Mouse (Mus musculus) intestine, postnatal 0 days (tissue): Measurements from ENCODE around the gene Cdc37. TPM values are rescaled to one million over a fixed set of nuclear protein-coding genes. Genes with fewer than 3 reads are reported as not detected.

Experiments used
- ATAC-seq: fragments of 200-750 bp; cut with Nextera tagmentation; 2 replicates; pipeline ENCODE4 v1.8.0; 2017; ENCODE audit warnings: mild to moderate bottlenecking, moderate TSS enrichment, moderate library complexity
- H3K27ac ChIP-seq: fragments of 300-500 bp; sonication (generic); 2 replicates; pipeline ENCODE4 v1.5.1; 2014; ENCODE audit warnings: mild to moderate bottlenecking, low read depth, low read length, moderate library complexity
- H3K27me3 ChIP-seq: fragments of 300-500 bp; sonication (generic); replicated peaks from 2 replicates; pipeline ENCODE4 v1.6.1; 2014; ENCODE audit warnings: low read length, mixed read lengths; ENCODE audit not compliant: control insufficient read depth, insufficient read depth
- H3K36me3 ChIP-seq: fragments of 300-500 bp; sonication (generic); 2 replicates; pipeline ENCODE4 v1.6.1; 2014; ENCODE audit warnings: mild to moderate bottlenecking, moderate library complexity; ENCODE audit not compliant: control insufficient read depth, insufficient read depth
- H3K4me1 ChIP-seq: fragments of 300-500 bp; sonication (generic); replicated peaks from 2 replicates; pipeline ENCODE4 v1.6.1; 2014; ENCODE audit warnings: antibody characterized with exemption, low read length, mixed read lengths; ENCODE audit not compliant: control insufficient read depth, insufficient read depth
- H3K4me2 ChIP-seq: fragments of 300-500 bp; sonication (generic); replicated peaks from 2 replicates; pipeline ENCODE4 v1.6.1; 2014; ENCODE audit warnings: low read depth, mild to moderate bottlenecking, moderate library complexity
- H3K4me3 ChIP-seq: fragments of 300-500 bp; sonication (generic); 2 replicates; pipeline ENCODE4 v1.5.1; 2014; ENCODE audit warnings: low read depth, low read length
- H3K9ac ChIP-seq: fragments of 300-500 bp; sonication (generic); 2 replicates; pipeline ENCODE4 v1.6.1; 2014; ENCODE audit warnings: mild to moderate bottlenecking, low read depth, low read length
- H3K9me3 ChIP-seq: fragments of 300-500 bp; sonication (generic); 2 replicates; pipeline ENCODE4 v1.6.1; 2016; ENCODE audit warnings: mixed run types; ENCODE audit not compliant: control insufficient read depth
- CTCF ChIP-seq: sonication (generic); IDR thresholded peaks from 2 replicates; pipeline ENCODE4 v1.5.1; 2016; ENCODE audit warnings: low read depth, mild to moderate bottlenecking, control low read depth, antibody characterized with exemption, moderate library complexity
- WGBS: fragments of 180-500 bp; shearing (Covaris S2); extraction: QIAGEN DNeasy Blood & Tissue Kit; methylation state at CpG from one replicate; pipeline ENCODE4 v1.1.7; 2014; 5-methylcytosine and 5-hydroxymethylcytosine counted together
- polyA plus RNA-seq: library from polyadenylated mRNA; unstranded; fragments of >200 nt; fragmentation: Nextera tagmentation; extraction: Ambion mirVana; gene quantifications from 2 replicates; pipeline ENCODE4 v1.2.1, GENCODE M21; 2015

Gene Cdc37
- polyA plus RNA-seq, 1 experiment from 2014 or later, result 115 TPM

DNA sequence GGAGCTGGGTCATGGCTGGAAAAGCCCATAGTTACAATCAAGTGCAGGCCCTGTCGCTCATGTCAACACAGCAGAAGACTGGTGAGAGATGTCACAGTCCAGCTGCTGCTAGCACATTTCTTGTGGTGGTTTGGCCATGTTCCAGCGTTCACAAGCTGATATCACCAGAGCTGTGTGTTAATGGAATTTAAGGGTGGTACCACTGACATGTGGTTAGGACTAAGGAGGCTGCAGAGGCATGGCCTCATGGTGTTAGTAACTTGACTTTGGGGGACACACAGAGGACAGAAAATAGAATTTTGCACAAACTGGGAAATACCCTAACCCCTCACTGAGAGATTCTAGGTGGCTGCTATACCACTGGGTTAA is 23.5 kb downstream of the Cdc37 start:
- no peaks in the 10 kb centered on the region for H3K27me3 ChIP-seq
- no peak overlapping the region for H3K4me2 ChIP-seq
- WGBS, result 69% methylated on average over 2 of the region's 2 CpGs
- H3K9ac ChIP-seq, result no peak overlapping the region
- H3K4me1 ChIP-seq, result no peaks in the 10 kb centered on the region
- H3K27ac ChIP-seq, result no peak overlapping the region
- H3K36me3 ChIP-seq, result peaks cover 63% of the 10 kb centered on the region
- no peaks in the 10 kb centered on the region for H3K9me3 ChIP-seq
- TF ChIP-seq CTCF, result no peak
- H3K4me3 ChIP-seq, result no peak overlapping the region
- ATAC-seq, result no peak

- Histone ChIP-seq H3K4me2 (no peak overlapping the region), H3K36me3 (peaks cover 68% of the 10 kb centered on the region), H3K9me3 (no peaks in the 10 kb centered on the region), H3K4me1 (no peaks in the 10 kb centered on the region), H3K27ac (no peak overlapping the region), H3K27me3 (no peaks in the 10 kb centered on the region), H3K4me3 (no peak overlapping the region), H3K9ac (no peak overlapping the region)
- 85% methylated on average over 9 of the region's 9 CpGs for WGBS
- no peak for ATAC-seq
- no peak for TF ChIP-seq CTCF
Measured at GRCm38 (mm10) chr9:21125502-21126258, 24.1 kb downstream of the Cdc37 start.

DNA sequence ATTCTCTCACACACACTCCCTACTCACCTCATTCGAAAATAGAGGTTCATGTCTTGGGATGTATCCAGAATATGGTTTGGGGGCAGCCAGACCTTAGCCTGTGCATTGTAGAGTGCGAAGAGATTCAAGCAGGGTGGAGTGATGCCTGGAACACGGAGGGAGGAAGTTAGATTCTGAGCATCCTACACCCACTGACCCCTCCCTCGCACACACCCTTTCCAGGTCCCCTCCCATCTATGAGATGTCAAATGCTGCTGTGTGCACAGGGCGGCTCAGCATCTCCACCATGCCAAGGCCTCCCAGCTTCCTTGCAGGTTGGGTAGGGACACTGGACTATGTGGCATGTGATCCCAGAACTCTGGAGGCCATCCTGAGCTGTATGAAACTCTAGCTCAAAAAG is 24.9 kb downstream of the Cdc37 start:
- Histone ChIP-seq H3K4me3 (no peak overlapping the region), H3K9ac (no peak overlapping the region), H3K4me2 (no peak overlapping the region), H3K4me1 (no peaks in the 10 kb centered on the region), H3K27me3 (no peaks in the 10 kb centered on the region), H3K9me3 (no peaks in the 10 kb centered on the region), H3K27ac (no peak overlapping the region), H3K36me3 (peaks cover 74% of the 10 kb centered on the region)
- no peak for TF ChIP-seq CTCF
- ATAC-seq, result no peak
- 82% methylated on average over 5 of the region's 5 CpGs for WGBS

DNA sequence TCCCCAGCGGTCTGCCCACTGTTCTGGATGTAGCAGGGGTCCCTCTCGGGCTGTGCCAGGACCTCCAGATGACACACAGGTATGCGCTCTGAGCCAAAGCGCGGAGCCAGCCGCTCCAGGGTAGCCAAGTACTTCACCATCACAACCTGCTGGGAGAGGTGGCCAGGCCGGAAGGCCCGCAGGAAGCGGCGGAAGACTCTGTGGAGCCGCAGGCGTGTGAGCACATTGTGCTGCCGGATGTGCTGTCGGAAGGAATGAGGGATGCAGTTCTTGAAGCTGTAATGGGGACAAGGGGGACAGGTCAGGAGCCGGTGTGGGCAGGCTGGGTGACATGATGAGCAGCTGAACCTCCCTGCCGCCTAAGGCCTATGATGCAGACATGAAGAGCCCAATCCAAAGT is 28.3 kb downstream of the Cdc37 start:
- Histone ChIP-seq H3K9me3 (no peaks in the 10 kb centered on the region), H3K4me1 (no peaks in the 10 kb centered on the region), H3K36me3 (peaks cover 61% of the 10 kb centered on the region; the same call in 1 of the 2 replicates), H3K4me2 (no peak overlapping the region), H3K9ac (no peak overlapping the region), H3K27ac (no peak overlapping the region), H3K4me3 (no peak overlapping the region), H3K27me3 (no peaks in the 10 kb centered on the region)
- WGBS, result 91% methylated on average over 16 of the region's 16 CpGs
- TF ChIP-seq CTCF, result no peak
- ATAC-seq, result no peak

DNA sequence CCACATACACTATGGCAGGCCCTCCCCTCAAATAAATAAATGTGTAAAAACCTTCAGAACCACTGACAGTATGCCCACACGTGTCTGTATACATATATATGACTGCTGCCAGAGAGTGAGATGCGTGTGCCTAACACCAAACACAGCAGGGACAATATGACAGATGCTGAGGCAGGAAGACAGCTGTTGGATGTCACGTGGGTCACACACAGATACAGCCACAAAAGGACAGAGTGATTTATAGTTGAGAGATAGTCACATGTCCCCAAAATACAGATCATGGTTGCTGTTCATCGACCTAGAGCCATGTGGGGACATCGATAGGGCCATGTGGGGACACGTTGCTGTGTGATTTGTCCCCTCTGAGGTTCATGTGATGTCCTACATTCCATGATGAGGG is 32.7 kb downstream of the Cdc37 start:
- Histone ChIP-seq H3K27ac (no peak overlapping the region), H3K27me3 (no peaks in the 10 kb centered on the region), H3K4me2 (no peak overlapping the region), H3K4me1 (no peaks in the 10 kb centered on the region), H3K9ac (no peak overlapping the region), H3K9me3 (no peaks in the 10 kb centered on the region), H3K36me3 (peaks cover 26% of the 10 kb centered on the region; the same call in 1 of the 2 replicates), H3K4me3 (no peak overlapping the region)
- WGBS, result 76% methylated on average over 6 of the region's 6 CpGs
- no peak for ATAC-seq
- no peak for TF ChIP-seq CTCF

DNA sequence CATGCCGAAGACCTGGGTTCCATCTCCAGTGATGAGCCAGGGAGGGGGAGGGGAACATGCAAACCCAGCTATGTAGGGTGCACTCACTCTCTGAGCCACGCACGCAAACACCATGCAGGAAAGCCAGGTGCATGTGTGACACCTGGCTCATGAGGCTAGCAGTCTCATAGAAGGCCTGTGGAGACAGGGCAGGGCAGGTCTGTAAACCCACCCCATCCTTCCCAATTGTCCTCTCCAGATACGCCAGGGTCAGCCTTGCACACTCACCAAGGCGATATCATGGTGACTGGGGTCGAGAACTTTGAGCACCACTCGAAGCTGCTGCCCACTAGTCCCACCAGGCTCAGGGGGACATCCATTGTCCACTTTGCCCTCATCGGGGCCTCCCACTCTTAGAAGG is 34.7 kb downstream of the Cdc37 start:
- H3K27ac ChIP-seq, result no peak overlapping the region
- H3K4me1 ChIP-seq, result no peaks in the 10 kb centered on the region
- no peak overlapping the region for H3K9ac ChIP-seq
- no peak for ATAC-seq
- peaks cover 11% of the 10 kb centered on the region; the same call in 1 of the 2 replicates for H3K36me3 ChIP-seq
- H3K4me3 ChIP-seq, result no peak overlapping the region
- H3K9me3 ChIP-seq, result no peaks in the 10 kb centered on the region
- WGBS, result 87% methylated on average over 8 of the region's 8 CpGs
- H3K27me3 ChIP-seq, result no peaks in the 10 kb centered on the region
- H3K4me2 ChIP-seq, result no peak overlapping the region
- no peak for TF ChIP-seq CTCF

GRCm38 (mm10) chr9:21114190-21114589 is 35.6 kb downstream of the Cdc37 start:
- H3K36me3 ChIP-seq, result peaks cover 11% of the 10 kb centered on the region; the same call in 1 of the 2 replicates
- TF ChIP-seq CTCF, result no peak
- 86% methylated on average over 7 of the region's 7 CpGs for WGBS
- no peaks in the 10 kb centered on the region for H3K9me3 ChIP-seq
- no peaks in the 10 kb centered on the region for H3K4me1 ChIP-seq
- no peak overlapping the region for H3K4me3 ChIP-seq
- no peaks in the 10 kb centered on the region for H3K27me3 ChIP-seq
- H3K9ac ChIP-seq, result no peak overlapping the region
- ATAC-seq, result no peak
- H3K27ac ChIP-seq, result no peak overlapping the region
- no peak overlapping the region for H3K4me2 ChIP-seq
